Mouse (Mus musculus) layer of hippocampus, adult 2 months (tissue): Measurements from ENCODE around the gene Ptprd. TPM values are rescaled to one million over a fixed set of nuclear protein-coding genes. Genes with fewer than 3 reads are reported as not detected.

Experiments
- DNase-seq, 2 experiments: peaks; one replicate each; pipeline ENCODE4 v3.0.0; 2022; ENCODE audit warnings: low spot score in 2 of 2
- H3K27ac ChIP-seq: fragments of 200-600 bp; 2 replicates; pipeline ENCODE4 v1.8.1; 2022
- H3K4me3 ChIP-seq: fragments of 200-600 bp; 2 replicates; pipeline ENCODE4 v1.8.1; 2022; ENCODE audit warnings: mild to moderate bottlenecking
- CTCF ChIP-seq: fragments of 200-600 bp; conservative IDR thresholded peaks from 2 replicates; pipeline ENCODE4 v1.8.1; 2022; ENCODE audit warnings: antibody characterized with exemption, mild to moderate bottlenecking, moderate library complexity
- total RNA-seq, 2 experiments: library from RNA; stranded (reverse); gene quantifications; 2 replicates each; pipeline ENCODE4 v1.2.3; 2021

The Ptprd gene
- total RNA-seq, 2 experiments from 2014 or later, result 153 to 172 TPM

DNA sequence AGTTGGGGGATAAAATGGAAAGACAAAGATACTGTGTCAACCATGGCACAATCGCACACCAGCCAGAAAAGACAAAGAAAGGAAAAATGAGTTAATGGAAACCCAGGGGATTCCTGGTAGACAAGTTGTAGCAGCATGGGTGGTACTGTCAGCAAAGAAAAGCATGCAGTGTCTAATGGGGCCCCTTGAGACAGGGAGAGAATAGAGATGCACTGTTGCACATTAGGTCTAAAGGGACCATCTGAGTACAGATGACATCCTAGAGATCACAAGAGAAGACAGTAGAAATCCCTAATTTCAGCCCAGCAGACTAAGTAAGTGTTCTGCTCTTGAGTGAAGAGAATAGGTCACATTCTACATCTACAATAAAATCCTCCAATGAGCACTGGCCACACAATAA lies 1993.7 kb downstream of the Ptprd start:
- no peak for TF ChIP-seq CTCF
- Histone ChIP-seq H3K4me3 (no peak overlapping the region), H3K27ac (no peak overlapping the region)
- DNase-seq, result no peak

GRCm38 (mm10) chr4:76215141-76215540 lies 1996.6 kb downstream of the Ptprd start:
- no peak overlapping the region for H3K27ac ChIP-seq
- DNase-seq, result no peak
- H3K4me3 ChIP-seq, result no peak overlapping the region
- TF ChIP-seq CTCF, result no peak

- TF ChIP-seq CTCF, result no peak
Measured at GRCm38 (mm10) chr4:76199321-76199720, 2012.4 kb downstream of the Ptprd start.

DNA sequence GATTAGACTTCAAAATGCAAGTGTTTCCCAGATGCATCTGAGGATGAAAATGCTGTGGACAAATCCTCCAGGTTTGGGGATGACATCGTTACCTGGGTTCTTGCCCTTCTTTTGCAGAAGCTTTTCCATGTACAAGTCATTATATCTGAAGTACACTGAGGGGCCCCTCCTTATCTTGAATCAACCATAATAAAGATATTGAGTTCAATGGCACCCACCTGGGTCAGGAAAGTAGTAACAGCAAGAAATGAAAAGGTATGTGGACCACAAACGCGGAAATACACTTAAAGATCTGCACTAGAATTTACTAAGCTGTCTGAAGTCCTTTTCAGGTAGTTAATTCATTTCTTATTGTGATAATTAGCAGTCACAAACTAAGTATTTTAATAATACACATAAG lies 2017.0 kb downstream of the Ptprd start:
- TF ChIP-seq CTCF, result no peak
- DNase-seq, result no peak
- Histone ChIP-seq H3K27ac (no peak overlapping the region), H3K4me3 (no peak overlapping the region)

More at GRCm38 (mm10) chr4:76199321-76199720, 2012.4 kb downstream of the Ptprd start:
- Histone ChIP-seq H3K4me3 (no peak overlapping the region), H3K27ac (no peak overlapping the region)
- no peak for DNase-seq

DNA sequence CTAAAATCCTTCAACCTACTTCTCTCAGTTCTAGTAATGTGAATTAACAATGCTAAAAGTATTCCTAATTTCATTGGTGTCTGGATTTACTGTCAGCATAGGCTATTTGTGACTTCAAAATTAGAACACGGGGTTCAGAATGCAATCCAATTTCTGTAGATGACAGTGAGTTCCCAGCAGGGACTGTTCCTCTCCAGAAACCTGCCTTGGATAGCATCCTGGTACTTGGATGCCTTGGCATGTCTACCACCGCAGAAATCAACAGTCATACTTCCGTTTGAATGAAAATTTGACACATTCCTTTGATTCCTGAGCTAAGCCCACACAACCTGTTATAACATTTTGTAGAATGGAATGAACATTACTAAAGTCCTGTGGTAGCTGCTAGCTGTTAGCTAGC lies 2018.3 kb downstream of the Ptprd start:
- no peak overlapping the region for H3K4me3 ChIP-seq
- no peak for TF ChIP-seq CTCF
- no peak overlapping the region for H3K27ac ChIP-seq
- DNase-seq, result peak in 1 of 2 experiments; percentile 24

- no peak overlapping the region for H3K4me3 ChIP-seq
- DNase-seq, result no peak
- no peak overlapping the region for H3K27ac ChIP-seq
- TF ChIP-seq CTCF, result no peak
Measured at GRCm38 (mm10) chr4:76192031-76192430, 2019.7 kb downstream of the Ptprd start.

DNA sequence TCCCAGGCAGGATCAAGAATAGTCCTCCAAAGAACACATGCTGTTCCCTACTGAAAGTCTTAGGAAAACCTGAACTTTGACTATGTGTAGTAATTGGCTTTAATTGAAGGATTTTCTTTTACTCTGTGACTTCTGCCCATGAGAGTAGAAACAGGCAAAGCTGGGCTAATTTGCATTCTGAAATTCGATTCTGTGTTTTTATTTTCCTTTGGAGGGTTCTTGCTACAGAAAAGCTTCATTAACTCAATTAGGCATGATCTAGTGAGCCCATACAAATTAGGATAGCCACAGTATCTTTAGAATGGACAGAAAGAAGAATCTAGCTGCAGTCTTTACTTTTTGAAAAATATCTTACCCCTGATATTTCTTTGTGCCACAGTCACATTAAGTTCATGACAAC lies 2021.0 kb downstream of the Ptprd start:
- Histone ChIP-seq H3K4me3 (no peak overlapping the region), H3K27ac (no peak overlapping the region)
- no peak for TF ChIP-seq CTCF
- DNase-seq, result no peak

- H3K4me3 ChIP-seq, result no peak overlapping the region
- no peak overlapping the region for H3K27ac ChIP-seq
- no peak for TF ChIP-seq CTCF
- no peak for DNase-seq
Measured at GRCm38 (mm10) chr4:76183095-76183494, 2028.7 kb downstream of the Ptprd start.

DNA sequence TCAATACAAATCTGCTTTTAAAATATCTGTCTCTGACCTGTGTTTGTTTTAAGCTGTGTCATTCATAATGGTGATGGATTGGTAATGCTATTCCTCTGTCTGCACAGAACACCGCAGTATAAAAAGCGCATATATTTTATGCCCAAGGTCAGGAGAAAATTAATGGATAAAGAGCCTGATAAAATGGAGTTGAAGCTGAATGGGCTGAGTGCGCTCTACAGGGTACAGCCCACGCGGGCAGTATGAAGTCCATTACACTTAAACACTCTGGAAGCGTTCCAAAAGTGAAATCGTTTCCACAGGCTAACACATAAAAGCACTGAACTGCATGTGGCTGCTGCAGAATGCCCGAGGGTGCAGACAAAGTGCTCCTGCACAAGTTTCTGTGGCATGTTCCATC lies 2032.3 kb downstream of the Ptprd start:
- no peak overlapping the region for H3K4me3 ChIP-seq
- DNase-seq, result no peak
- no peak for TF ChIP-seq CTCF
- H3K27ac ChIP-seq, result no peak overlapping the region

DNA sequence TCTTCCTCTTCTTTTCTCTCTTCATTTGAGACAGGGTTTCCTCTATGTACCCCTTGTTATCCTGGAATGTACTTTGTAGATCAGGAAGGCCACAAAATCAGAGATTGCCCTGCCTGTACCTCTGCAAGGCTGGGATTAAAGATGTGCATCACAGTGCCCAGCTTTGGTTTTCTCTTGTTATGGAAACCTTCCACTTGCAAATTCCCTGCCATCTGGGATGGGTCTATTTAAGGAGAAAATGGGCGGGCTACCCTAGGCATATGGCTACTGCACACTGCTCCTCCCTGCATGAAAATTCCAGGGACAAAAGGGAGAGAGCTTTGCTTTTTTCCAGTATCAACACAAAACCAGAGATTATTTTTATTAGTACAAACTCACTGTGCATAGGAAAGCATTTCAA lies 2036.7 kb downstream of the Ptprd start:
- DNase-seq, result peak; percentile 46 to 53
- no peak for TF ChIP-seq CTCF
- Histone ChIP-seq H3K4me3 (no peak overlapping the region), H3K27ac (no peak overlapping the region)

DNA sequence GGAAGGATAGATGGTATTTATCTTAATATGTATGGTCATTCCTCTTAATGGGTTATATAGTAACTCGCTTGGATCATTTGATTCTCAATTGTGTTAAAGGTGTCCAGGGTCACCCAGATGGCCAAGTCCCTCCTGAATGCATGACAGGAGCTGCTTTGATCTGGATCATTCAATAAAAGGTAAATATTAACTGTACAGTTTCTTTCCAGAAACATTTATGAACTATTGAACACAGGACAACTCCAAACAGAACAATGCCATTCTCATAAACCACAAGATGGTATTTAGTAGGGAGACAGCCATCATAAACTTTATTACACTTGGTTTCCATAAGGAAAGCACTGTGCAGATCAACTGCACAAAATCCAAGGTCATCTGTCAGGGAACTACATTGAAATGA lies 2056.0 kb downstream of the Ptprd start:
- no peak for TF ChIP-seq CTCF
- no peak for DNase-seq
- no peak overlapping the region for H3K27ac ChIP-seq

GRCm38 (mm10) chr4:76154190-76154589 lies 2057.6 kb downstream of the Ptprd start:
- TF ChIP-seq CTCF, result no peak
- Histone ChIP-seq H3K27ac (no peak overlapping the region), H3K4me3 (no peak overlapping the region)
- no peak for DNase-seq

More for the DNA sequence above, 2056.0 kb downstream of the Ptprd start:
- no peak overlapping the region for H3K4me3 ChIP-seq

- TF ChIP-seq CTCF, result no peak
- Histone ChIP-seq H3K4me3 (no peak overlapping the region), H3K27ac (no peak overlapping the region)
- no peak for DNase-seq
Measured at GRCm38 (mm10) chr4:76144925-76145324, 2066.8 kb downstream of the Ptprd start.

GRCm38 (mm10) chr4:76144333-76144732 lies 2067.4 kb downstream of the Ptprd start:
- no peak for TF ChIP-seq CTCF
- DNase-seq, result no peak
- no peak overlapping the region for H3K27ac ChIP-seq
- H3K4me3 ChIP-seq, result no peak overlapping the region

DNA sequence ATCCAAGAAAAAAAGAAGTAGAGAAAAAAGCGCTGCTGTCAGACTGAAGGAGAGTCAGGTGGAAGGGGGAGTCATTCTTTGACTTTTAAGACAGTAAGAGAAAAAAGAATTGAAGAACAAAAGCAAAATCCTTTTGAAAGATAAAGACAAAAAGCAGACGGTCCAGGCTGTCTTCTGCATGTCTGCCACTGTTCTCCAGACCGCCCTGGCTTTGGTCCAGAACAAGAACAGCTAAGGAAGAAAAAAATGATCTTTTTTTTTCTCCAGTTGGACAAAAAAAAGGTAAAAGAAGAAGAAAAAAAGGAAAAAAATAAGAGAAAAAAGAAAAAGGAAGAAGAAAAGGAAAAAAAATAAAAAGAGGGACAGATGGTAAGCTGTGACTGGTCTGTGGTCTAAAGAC lies 2073.9 kb downstream of the Ptprd start:
- no peak overlapping the region for H3K27ac ChIP-seq
- TF ChIP-seq CTCF, result no peak
- no peak overlapping the region for H3K4me3 ChIP-seq
- no peak for DNase-seq
